Mouse (Mus musculus): ENCODE data around the gene Slc5a2.

- no peak for TF ChIP-seq POLR2A (IDR thresholded peaks at IDR 0.05; ENCODE audit: low read depth, low read length)
- no peak for TF ChIP-seq CTCF (IDR thresholded peaks at IDR 0.05; ENCODE audit: borderline replicate concordance, insufficient read depth, low read length)
These were observed 12.8 kb upstream of the Slc5a2 start for GRCm38 (mm10) chr7:128252609-128253008.
